Mouse (Mus musculus) stomach, embryonic 16.5 days (tissue): ENCODE measurements around the gene Slco1a6. TPM values are rescaled to one million over a fixed set of nuclear protein-coding genes. Genes with fewer than 3 reads are reported as not detected.
"Not testable (repeated sequence)": the region's sequence is repeated elsewhere in the genome, so short reads cannot be mapped to it uniquely, and the experiment has no call there.

Experiments used
- ATAC-seq: fragments of 200-750 bp; cut with Nextera tagmentation; 2 replicates; pipeline ENCODE4 v1.8.0; 2017; ENCODE audit warnings: moderate number of reproducible peaks, moderate TSS enrichment; ENCODE audit not compliant: insufficient read depth, low FRiP score
- H3K27ac ChIP-seq: fragments of 300-500 bp; sonication (generic); 2 replicates; pipeline ENCODE4 v1.5.1; 2014; ENCODE audit warnings: low read length
- H3K27me3 ChIP-seq: fragments of 300-500 bp; sonication (generic); 2 replicates; pipeline ENCODE4 v1.6.1; 2014; ENCODE audit warnings: low read length, control low read depth, mixed read lengths; ENCODE audit not compliant: control insufficient read depth, insufficient read depth
- H3K36me3 ChIP-seq: fragments of 300-500 bp; sonication (generic); 2 replicates; pipeline ENCODE4 v1.6.1; 2014; ENCODE audit warnings: low read length; ENCODE audit not compliant: control insufficient read depth, insufficient read depth
- H3K4me1 ChIP-seq: fragments of 300-500 bp; sonication (generic); 2 replicates; pipeline ENCODE4 v1.6.1; 2014; ENCODE audit warnings: low read length, control low read depth, mixed read lengths; ENCODE audit not compliant: control insufficient read depth, insufficient read depth
- H3K4me2 ChIP-seq: fragments of 300-500 bp; sonication (generic); 2 replicates; pipeline ENCODE4 v1.6.1; 2014; ENCODE audit warnings: low read depth, low read length, mixed read lengths
- H3K4me3 ChIP-seq: fragments of 300-500 bp; sonication (generic); replicated peaks from 2 replicates; pipeline ENCODE4 v1.5.1; 2014; ENCODE audit warnings: mild to moderate bottlenecking, low read length
- H3K9ac ChIP-seq: fragments of 300-500 bp; sonication (generic); 2 replicates; pipeline ENCODE4 v1.6.1; 2014; ENCODE audit warnings: low read length
- H3K9me3 ChIP-seq: fragments of 300-500 bp; sonication (generic); replicated peaks from 2 replicates; pipeline ENCODE4 v1.6.1; 2016; ENCODE audit warnings: low read length, control low read depth; ENCODE audit not compliant: control insufficient read depth
- WGBS: fragments of 180-500 bp; shearing (Covaris S2); extraction: QIAGEN DNeasy Blood & Tissue Kit; methylation state at CpG from one replicate; pipeline ENCODE4 v1.1.7; 2014; 5-methylcytosine and 5-hydroxymethylcytosine counted together
- polyA plus RNA-seq: library from polyadenylated mRNA; unstranded; fragments of >200 nt; fragmentation: Nextera tagmentation; extraction: Ambion mirVana; gene quantifications from 2 replicates; pipeline ENCODE4 v1.2.1, GENCODE M21; 2015

Slco1a6 gene
- polyA plus RNA-seq: not detected in 2 replicates

DNA sequence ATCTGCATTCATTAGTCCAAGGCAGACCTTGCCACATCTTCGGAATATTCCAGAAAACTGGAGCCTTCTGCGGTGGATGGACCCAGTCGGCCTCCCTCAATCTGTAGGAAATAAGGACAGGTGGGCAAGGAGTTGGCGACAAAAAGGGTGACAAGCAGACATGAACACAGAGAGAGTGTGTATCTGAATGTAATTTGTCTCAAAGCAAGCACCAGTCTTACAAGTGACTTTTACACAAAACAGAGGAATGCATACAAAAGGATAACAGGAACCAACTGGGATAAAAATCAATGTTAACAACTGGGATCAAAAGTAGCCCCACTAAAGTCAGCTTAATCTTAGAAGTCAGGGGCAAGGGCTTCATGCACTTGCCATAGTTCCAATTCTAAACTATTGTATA lies at the start of gene Slco1a6:
Gene Slco1a6 (minus strand): TSS at position 101 of the 400 bp plus-strand sequence.
- no peak for ATAC-seq

DNA sequence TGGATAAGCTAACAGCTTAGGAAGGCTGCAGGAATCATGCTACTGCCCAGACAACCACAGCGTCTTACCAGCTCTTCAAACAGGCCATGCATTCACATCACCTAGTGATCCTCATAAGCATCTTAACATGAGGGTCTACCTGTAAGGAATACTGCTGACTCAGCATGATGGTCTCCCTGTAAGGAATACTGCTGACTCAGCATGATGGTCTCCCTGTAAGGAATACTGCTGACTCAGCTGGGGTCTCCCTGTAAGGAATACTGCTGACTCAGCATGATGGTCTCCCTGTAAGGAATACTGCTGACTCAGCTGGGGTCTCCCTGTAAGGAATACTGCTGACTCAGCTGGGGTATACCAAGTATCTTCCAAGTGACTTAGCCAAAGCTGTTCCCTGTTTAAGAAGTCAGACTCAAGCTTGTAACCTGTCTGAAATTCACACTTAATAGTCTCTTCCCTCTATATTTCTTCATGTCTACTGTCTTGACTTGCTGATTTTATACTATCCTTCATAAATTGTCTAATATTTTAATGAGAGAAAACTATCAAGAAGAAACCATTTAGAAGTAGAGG lies 42.5 kb upstream of the Slco1a6 start:
- not testable (repeated sequence) for H3K4me3 ChIP-seq, H3K4me2 ChIP-seq, H3K9ac ChIP-seq, H3K36me3 ChIP-seq, ATAC-seq, H3K4me1 ChIP-seq, H3K27ac ChIP-seq, H3K9me3 ChIP-seq, H3K27me3 ChIP-seq
- WGBS: 81% methylated on average over 1 of the region's 1 CpGs

More for the DNA sequence above, at the start of gene Slco1a6:
- Histone ChIP-seq H3K4me1 (no peaks in the 10 kb centered on the region), H3K4me2 (no peak within 1 kb of the TSS), H3K9ac (no peak within 1 kb of the TSS), H3K9me3 (no peaks in the 10 kb centered on the region), H3K27ac (no peak within 1 kb of the TSS), H3K4me3 (no peak within 1 kb of the TSS), H3K36me3 (no peaks in the 10 kb centered on the region), H3K27me3 (no peaks in the 10 kb centered on the region)
- WGBS: 85% methylated on average over 4 of the region's 4 CpGs

DNA sequence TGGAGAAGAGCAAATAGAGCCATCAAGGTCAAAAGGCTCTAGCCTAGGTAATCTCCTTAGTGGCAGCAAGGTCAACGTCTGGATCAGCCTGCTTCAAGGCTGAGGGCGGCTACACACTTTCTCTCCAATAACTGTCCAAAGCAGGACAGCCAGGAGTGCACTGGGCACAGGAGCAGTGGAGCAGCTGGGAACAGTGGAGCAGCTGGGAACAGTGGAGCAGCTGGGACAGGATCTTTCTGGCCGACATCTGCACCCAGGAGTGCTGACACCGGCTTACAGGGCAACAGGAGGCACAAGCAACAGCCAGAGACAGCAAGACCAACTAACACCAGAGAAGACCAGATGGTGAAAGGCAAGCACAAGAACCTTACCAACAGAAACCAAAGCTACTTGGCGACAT lies 36.7 kb upstream of the Slco1a6 start:
- no peaks in the 10 kb centered on the region for H3K9me3 ChIP-seq
- ATAC-seq: no peak
- H3K4me2 ChIP-seq: no peak overlapping the region
- no peak overlapping the region for H3K27ac ChIP-seq
- 74% methylated on average over 5 of the region's 5 CpGs for WGBS
- H3K9ac ChIP-seq: no peak overlapping the region
- no peaks in the 10 kb centered on the region for H3K36me3 ChIP-seq
- H3K4me1 ChIP-seq: no peaks in the 10 kb centered on the region
- no peak overlapping the region for H3K4me3 ChIP-seq
- no peaks in the 10 kb centered on the region for H3K27me3 ChIP-seq

DNA sequence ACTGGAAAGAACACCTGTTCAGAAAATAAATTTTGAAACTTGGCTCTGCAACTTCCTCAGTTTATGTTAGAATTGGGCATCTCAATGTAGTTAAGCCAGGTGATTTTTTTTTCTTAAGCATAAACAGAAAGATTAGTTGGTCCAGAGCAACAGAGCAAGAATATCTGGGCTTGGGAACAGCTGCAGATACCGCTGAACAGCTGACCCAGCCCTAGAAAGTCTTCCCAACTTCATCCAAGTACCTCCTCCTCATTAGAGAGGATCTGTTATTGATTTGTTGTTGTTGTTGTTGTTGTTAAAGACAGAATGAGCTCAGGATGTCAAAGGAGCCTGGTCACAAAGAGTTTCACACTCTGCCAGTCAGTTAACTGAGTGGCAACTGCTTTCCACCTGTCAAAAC lies 31.1 kb upstream of the Slco1a6 start:
- WGBS: 69% methylated on average over 1 of the region's 1 CpGs
- no peak for ATAC-seq
- Histone ChIP-seq H3K4me3 (no peak overlapping the region), H3K9ac (no peak overlapping the region), H3K4me1 (no peaks in the 10 kb centered on the region), H3K27me3 (no peaks in the 10 kb centered on the region), H3K4me2 (no peak overlapping the region), H3K9me3 (no peaks in the 10 kb centered on the region), H3K27ac (no peak overlapping the region), H3K36me3 (no peaks in the 10 kb centered on the region)

DNA sequence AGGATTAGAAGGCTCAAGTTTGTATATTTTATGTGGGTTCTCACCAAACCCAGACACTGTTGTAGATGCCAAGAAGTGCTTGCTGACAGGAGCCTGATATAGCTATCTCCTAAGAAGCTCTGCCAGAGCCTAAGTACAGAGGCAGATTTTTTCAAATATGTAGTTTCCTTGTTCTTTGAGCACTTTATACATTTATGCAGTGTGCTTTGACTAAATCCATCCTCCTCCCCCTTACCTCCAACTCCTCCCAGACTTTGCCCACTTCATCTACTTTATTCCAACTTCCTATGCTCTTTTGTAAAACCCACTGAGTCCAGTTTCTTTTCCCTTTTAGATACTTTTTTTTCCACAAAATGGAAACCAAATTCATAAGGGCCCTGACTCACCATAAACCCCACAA lies 11.8 kb upstream of the Slco1a6 start:
- Histone ChIP-seq H3K9ac (no peak overlapping the region), H3K27ac (no peak overlapping the region), H3K4me3 (no peak overlapping the region), H3K27me3 (no peaks in the 10 kb centered on the region), H3K4me1 (no peaks in the 10 kb centered on the region), H3K36me3 (no peaks in the 10 kb centered on the region), H3K9me3 (no peaks in the 10 kb centered on the region), H3K4me2 (no peak overlapping the region)
- no peak for ATAC-seq

DNA sequence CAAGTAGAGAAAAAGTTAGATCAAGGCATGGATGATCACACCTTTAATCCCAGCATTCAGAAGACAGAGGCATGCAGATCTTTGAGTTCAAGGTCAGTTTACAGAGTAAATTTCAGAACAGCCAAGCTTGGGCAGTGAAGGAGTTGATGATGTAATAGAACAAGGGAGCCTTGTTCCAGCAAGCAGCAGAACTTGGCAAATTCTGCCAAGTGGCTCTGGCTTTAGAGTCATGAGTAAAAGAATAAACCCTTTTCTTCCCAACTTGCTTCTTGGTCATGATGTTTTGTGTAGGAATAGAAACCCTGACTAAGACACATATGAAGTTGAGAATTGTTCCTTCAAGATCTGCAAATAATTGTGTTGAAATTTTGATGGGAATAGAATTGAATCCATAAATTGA lies 3.5 kb upstream of the Slco1a6 start:
- H3K4me3 ChIP-seq: no peak overlapping the region
- H3K27me3 ChIP-seq: no peaks in the 10 kb centered on the region
- H3K27ac ChIP-seq: no peak overlapping the region
- no peak overlapping the region for H3K9ac ChIP-seq
- no peak for ATAC-seq
- no peak overlapping the region for H3K4me2 ChIP-seq
- no peaks in the 10 kb centered on the region for H3K36me3 ChIP-seq
- H3K4me1 ChIP-seq: no peaks in the 10 kb centered on the region
- H3K9me3 ChIP-seq: no peaks in the 10 kb centered on the region

DNA sequence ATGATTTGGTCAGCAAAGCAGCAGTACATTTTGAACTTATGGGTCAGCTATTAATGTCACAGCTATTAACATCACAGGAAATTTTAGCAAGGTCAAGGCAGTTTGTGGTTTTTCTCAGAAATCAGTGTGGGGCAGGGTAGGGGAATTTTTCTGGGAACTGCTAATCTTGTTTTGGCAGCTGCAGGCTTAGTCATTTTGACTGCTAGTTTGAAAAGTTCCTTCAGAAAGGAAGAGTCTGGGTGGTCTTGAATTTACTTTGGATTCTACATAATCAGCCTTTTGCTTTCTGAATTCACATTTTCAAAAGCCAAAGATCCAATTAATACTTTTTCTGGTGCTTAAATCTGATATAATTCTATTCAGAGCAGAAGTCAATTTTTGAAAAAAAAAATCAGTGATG lies 1.4 kb upstream of the Slco1a6 start:
- H3K4me3 ChIP-seq: no peak overlapping the region
- no peaks in the 10 kb centered on the region for H3K27me3 ChIP-seq
- H3K9ac ChIP-seq: no peak overlapping the region
- no peak for ATAC-seq
- no peaks in the 10 kb centered on the region for H3K4me1 ChIP-seq
- no peaks in the 10 kb centered on the region for H3K36me3 ChIP-seq
- no peaks in the 10 kb centered on the region for H3K9me3 ChIP-seq
- no peak overlapping the region for H3K4me2 ChIP-seq
- H3K27ac ChIP-seq: no peak overlapping the region

DNA sequence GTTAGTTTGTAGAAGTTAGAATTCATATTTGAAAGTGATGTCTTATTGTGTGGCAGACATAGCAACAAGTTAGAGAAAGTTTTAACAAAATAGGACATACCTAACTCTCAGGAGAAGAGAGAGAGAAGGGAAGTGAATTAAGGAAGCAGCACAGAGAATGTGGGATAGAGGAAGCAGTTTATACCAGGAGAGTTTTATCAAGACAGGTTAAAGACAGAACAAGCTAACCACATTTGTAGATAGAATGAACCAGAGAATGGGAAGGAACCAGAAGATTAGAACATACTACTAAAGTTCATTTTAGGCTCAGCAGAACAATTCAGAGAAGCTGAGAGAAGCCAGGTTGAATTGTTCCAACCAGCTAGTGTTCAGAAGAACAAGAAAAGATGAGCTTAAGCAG lies 7.8 kb downstream of the Slco1a6 start:
- H3K27ac ChIP-seq: no peak overlapping the region
- H3K9ac ChIP-seq: no peak overlapping the region
- no peak for ATAC-seq
- H3K4me3 ChIP-seq: no peak overlapping the region
- no peaks in the 10 kb centered on the region for H3K27me3 ChIP-seq
- H3K4me1 ChIP-seq: no peaks in the 10 kb centered on the region
- no peaks in the 10 kb centered on the region for H3K9me3 ChIP-seq
- no peak overlapping the region for H3K4me2 ChIP-seq
- H3K36me3 ChIP-seq: no peaks in the 10 kb centered on the region

DNA sequence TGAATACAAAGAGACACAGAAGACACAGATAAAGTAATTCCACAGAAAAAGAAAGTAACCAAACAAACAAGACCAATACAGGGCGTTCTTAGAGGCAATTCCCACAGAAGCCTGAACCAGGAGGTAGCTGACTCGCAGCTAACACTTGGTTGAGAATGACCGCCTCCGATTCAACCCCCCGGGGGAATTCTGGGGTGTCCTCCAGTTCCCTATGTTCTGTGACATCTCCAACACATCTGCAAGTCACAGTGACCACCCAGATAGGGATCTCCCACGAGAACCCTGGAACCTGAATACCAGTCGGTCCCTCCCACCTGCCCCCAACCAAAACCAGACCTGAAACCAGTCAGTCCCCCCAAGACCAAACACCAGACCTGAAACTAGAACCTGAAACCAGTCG lies 14.1 kb downstream of the Slco1a6 start:
- 87% methylated on average over 8 of the region's 8 CpGs for WGBS
- Histone ChIP-seq H3K4me3 (no peak overlapping the region), H3K27ac (no peak overlapping the region), H3K36me3 (no peaks in the 10 kb centered on the region), H3K9ac (no peak overlapping the region), H3K4me2 (no peak overlapping the region), H3K27me3 (no peaks in the 10 kb centered on the region), H3K4me1 (no peaks in the 10 kb centered on the region), H3K9me3 (no peaks in the 10 kb centered on the region)
- ATAC-seq: no peak

DNA sequence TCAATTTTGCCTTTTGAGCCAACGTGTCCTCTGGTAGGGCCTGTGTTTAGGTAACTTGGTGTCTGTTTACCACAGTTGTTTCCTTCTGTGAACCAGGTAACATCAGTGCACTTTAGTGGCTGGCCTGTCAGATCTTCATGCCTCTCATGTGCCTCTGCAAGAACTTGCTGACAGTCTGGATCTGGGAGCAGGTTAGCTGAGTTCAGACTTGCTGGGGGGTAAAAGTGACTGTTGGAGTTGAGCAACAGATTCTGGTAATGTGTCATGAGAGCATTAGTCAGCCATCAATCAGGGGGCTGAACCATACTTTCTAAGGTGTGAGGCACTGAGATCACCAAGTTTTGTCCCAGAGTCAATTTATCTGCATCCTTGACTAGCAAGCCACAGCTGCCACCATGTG lies 16.4 kb downstream of the Slco1a6 start:
- Histone ChIP-seq H3K4me2 (no peak overlapping the region), H3K9ac (no peak overlapping the region), H3K9me3 (no peaks in the 10 kb centered on the region), H3K27ac (no peak overlapping the region), H3K36me3 (no peaks in the 10 kb centered on the region), H3K27me3 (no peaks in the 10 kb centered on the region), H3K4me1 (no peaks in the 10 kb centered on the region), H3K4me3 (no peak overlapping the region)
- no peak for ATAC-seq
- 70% methylated on average over 1 of the region's 1 CpGs for WGBS
